Mouse (Mus musculus) liver, adult 2 months (tissue): ENCODE data around the gene Pcsk2.

Source experiments
- CTCF ChIP-seq: fragments of 200-500 bp; IDR thresholded peaks from 2 replicates; pipeline ENCODE4 v1.5.1; 2011; ENCODE audit warnings: low read depth, low read length, control low read depth
- POLR2A ChIP-seq: fragments of 200-500 bp; IDR thresholded peaks from 2 replicates; pipeline ENCODE4 v1.6.1; 2011; ENCODE audit warnings: low read length, control low read depth; ENCODE audit not compliant: insufficient read depth; ENCODE audit errors: extremely low read depth

- TF ChIP-seq CTCF (no peak), POLR2A (no peak)
Measured at GRCm38 (mm10) chr2:143681873-143682555, 136.1 kb downstream of the Pcsk2 start.
